Mouse (Mus musculus) liver, embryonic 13.5 days (tissue): ENCODE measurements around the gene Cep68. TPM values are rescaled to one million over a fixed set of nuclear protein-coding genes. Genes with fewer than 3 reads are reported as not detected.
A peak's percentile ranks its signal among the peaks of the same experiment; 100 is the strongest.
"Not testable (repeated sequence)": the region's sequence is repeated elsewhere in the genome, so short reads cannot be mapped to it uniquely, and the experiment has no call there.

Experiments used
- ATAC-seq: fragments of 200-750 bp; cut with Nextera tagmentation; 2 replicates; pipeline ENCODE4 v1.8.0; 2017; ENCODE audit warnings: low read depth, mild to moderate bottlenecking, moderate number of reproducible peaks, moderate library complexity
- DNase-seq: peaks from one replicate; pipeline ENCODE4 v3.0.0; 2022
- H3K27ac ChIP-seq: fragments of 300-500 bp; sonication (generic); 2 replicates; pipeline ENCODE4 v1.5.1; 2015; ENCODE audit warnings: moderate library complexity, mild to moderate bottlenecking, inconsistent platforms
- H3K27me3 ChIP-seq: fragments of 300-500 bp; sonication (generic); 2 replicates; pipeline ENCODE4 v1.6.1; 2015; ENCODE audit warnings: mild to moderate bottlenecking, inconsistent platforms
- H3K36me3 ChIP-seq: fragments of 300-500 bp; sonication (generic); 2 replicates; pipeline ENCODE4 v1.6.1; 2015; ENCODE audit warnings: mild to moderate bottlenecking, inconsistent platforms
- H3K4me1 ChIP-seq: fragments of 300-500 bp; sonication (generic); replicated peaks from 2 replicates; pipeline ENCODE4 v1.6.1; 2015; ENCODE audit warnings: inconsistent platforms
- H3K4me2 ChIP-seq: fragments of 300-500 bp; sonication (generic); 2 replicates; pipeline ENCODE4 v1.6.1; 2015; ENCODE audit warnings: inconsistent platforms, mild to moderate bottlenecking, moderate library complexity
- H3K4me3 ChIP-seq: fragments of 300-500 bp; sonication (generic); replicated peaks from 2 replicates; pipeline ENCODE4 v1.5.1; 2015; ENCODE audit warnings: mild to moderate bottlenecking, inconsistent platforms
- H3K9ac ChIP-seq: fragments of 300-500 bp; sonication (generic); 2 replicates; pipeline ENCODE4 v1.6.1; 2015; ENCODE audit warnings: mild to moderate bottlenecking, inconsistent platforms
- H3K9me3 ChIP-seq: fragments of 300-500 bp; sonication (generic); replicated peaks from 2 replicates; pipeline ENCODE4 v1.6.1; 2016; ENCODE audit warnings: inconsistent platforms
- WGBS: fragments of 180-500 bp; shearing (Covaris S2); methylation state at CpG from one replicate; pipeline ENCODE4 v1.1.7; 2015; ENCODE audit not compliant: insufficient replicate concordance; 5-methylcytosine and 5-hydroxymethylcytosine counted together
- polyA plus RNA-seq: library from polyadenylated mRNA; unstranded; fragments of >200 nt; fragmentation: Nextera tagmentation; extraction: Ambion mirVana; gene quantifications from 2 replicates; pipeline ENCODE4 v1.2.1, GENCODE M21; 2015

The Cep68 gene
- polyA plus RNA-seq, 1 experiment from 2014 or later = 6.9 TPM

DNA sequence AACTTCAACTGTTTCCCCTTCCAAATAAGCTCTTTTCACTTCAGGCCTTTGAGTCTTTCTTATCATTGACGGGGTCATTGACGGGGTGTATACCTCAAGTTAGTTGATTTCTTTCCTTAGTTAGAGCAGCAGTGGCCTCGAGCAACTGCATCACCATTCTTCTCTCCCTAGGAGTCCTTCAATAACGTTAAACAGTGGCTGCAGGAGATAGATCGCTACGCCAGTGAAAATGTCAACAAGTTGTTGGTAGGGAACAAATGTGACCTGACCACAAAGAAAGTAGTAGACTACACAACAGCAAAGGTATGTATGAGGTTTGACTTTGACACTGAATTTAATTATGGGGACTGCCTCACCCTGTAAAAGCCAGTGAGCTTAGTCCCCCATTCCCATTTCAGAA is 25.0 kb downstream of the Cep68 start:
- ATAC-seq (no peak), DNase-seq (no peak)
- WGBS = 80% methylated on average over 6 of the region's 6 CpGs
- Histone ChIP-seq H3K27me3 (no peaks in the 10 kb centered on the region), H3K36me3 (peaks cover 76% of the 10 kb centered on the region), H3K4me1 (peaks cover 4% of the 10 kb centered on the region), H3K9me3 (no peaks in the 10 kb centered on the region), H3K27ac (no peak overlapping the region), H3K9ac (no peak overlapping the region), H3K4me2 (no peak overlapping the region), H3K4me3 (no peak overlapping the region)

DNA sequence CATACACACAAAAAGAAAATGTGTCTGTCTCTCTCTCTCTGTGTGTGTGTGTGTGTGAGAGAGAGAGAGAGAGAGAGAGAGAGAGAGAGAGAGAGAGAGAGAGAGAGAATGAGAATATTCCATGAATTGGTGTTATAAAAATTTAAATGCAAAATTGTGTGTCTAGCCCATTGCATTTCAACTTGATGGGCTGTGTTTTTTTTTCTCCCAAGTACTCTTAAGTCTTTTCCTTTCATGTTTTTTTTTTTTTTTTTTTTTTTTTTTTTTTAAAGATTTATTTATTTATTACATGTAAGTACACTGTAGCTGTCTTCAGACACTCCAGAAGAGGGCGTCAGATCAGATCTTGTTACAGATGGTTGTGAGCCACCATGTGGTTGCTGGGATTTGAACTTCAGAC is 27.6 kb downstream of the Cep68 start:
- not testable (repeated sequence) for H3K27ac ChIP-seq, H3K9ac ChIP-seq, H3K4me2 ChIP-seq, H3K9me3 ChIP-seq, H3K4me3 ChIP-seq, ATAC-seq, DNase-seq, H3K27me3 ChIP-seq, H3K4me1 ChIP-seq
- whole genome bisulfite sequencing = 100% methylated on average over 1 of the region's 1 CpGs
- peaks cover 83% of the 10 kb centered on the region for H3K36me3 ChIP-seq

DNA sequence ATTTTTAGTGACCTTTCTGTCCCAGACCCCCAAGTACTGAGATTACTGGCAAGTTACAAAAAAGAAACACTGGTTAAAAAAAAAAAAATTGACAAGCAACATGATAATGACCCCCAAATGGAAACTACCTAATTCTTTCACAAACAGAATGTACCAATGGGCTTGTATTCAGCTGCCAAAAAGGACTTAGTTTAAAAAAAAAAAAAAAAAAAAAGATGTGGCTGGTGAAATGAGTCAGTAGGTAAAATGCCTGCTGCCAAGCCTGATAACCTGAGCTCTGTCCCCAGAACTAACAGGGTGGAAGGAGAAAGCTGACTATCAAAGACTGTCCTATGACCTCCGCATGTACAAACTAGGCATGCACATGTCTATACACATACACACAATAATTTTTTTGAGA is 32.0 kb downstream of the Cep68 start:
- Histone ChIP-seq H3K4me2 (no peak overlapping the region), H3K9ac (no peak overlapping the region), H3K27ac (no peak overlapping the region), H3K36me3 (peaks cover 64% of the 10 kb centered on the region), H3K4me3 (no peak overlapping the region), H3K27me3 (no peaks in the 10 kb centered on the region), H3K4me1 (peaks cover 15% of the 10 kb centered on the region), H3K9me3 (no peaks in the 10 kb centered on the region)
- ATAC-seq (no peak), DNase-seq (no peak)
- WGBS = 91% methylated on average over 1 of the region's 1 CpGs

DNA sequence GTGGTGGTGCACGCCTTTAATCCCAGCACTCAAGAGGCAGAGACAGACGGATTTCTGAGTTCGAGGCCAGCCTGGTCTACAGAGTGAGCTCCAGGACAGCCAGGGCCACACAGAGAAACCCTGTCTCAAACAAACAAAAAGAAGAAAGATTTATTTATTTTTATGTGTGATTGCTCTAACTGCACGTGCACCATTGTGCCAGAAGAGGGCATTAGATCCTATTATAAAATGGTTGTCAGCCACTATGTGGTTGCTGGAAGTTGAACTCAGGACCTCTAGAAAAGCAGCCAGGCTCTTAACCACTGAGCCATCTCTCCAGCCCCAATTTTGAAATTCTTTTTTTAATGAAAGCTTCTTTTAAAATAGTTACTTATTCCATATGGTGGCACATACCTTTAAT is 32.8 kb downstream of the Cep68 start:
- H3K9ac ChIP-seq = no peak overlapping the region
- H3K9me3 ChIP-seq = no peaks in the 10 kb centered on the region
- no peak for DNase-seq
- H3K4me1 ChIP-seq = peaks cover 19% of the 10 kb centered on the region
- WGBS = 79% methylated on average over 4 of the region's 4 CpGs
- ATAC-seq = no peak
- peaks cover 59% of the 10 kb centered on the region for H3K36me3 ChIP-seq
- no peaks in the 10 kb centered on the region for H3K27me3 ChIP-seq
- H3K4me3 ChIP-seq = no peak overlapping the region
- H3K4me2 ChIP-seq = no peak overlapping the region
- no peak overlapping the region for H3K27ac ChIP-seq

DNA sequence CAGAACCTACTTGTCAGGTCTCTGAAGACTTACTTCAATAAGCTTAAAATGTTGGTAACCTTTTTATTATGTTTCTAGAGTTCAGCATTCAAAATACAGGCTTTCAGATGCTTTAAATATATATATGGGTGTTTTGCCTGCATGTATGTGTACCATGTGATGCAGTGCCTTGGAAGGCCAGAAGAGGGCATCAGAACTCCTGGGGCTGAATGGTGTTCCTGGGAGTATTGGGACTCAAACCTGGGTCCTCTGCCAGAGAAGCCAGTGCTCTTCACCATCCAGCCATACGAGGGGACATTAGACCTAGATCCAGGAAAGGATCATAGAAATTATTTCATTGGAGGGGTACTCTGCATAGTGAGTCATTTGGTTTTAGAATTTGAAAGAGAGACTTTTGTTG is 34.5 kb downstream of the Cep68 start:
- peaks cover 31% of the 10 kb centered on the region for H3K4me1 ChIP-seq
- no peak overlapping the region for H3K9ac ChIP-seq
- no peaks in the 10 kb centered on the region for H3K9me3 ChIP-seq
- peaks cover 45% of the 10 kb centered on the region for H3K36me3 ChIP-seq
- no peak overlapping the region for H3K4me3 ChIP-seq
- no peaks in the 10 kb centered on the region for H3K27me3 ChIP-seq
- no peak overlapping the region for H3K4me2 ChIP-seq
- WGBS = 79% methylated on average over 1 of the region's 1 CpGs
- no peak for ATAC-seq
- peak; percentile 32 for DNase-seq
- H3K27ac ChIP-seq = no peak overlapping the region

DNA sequence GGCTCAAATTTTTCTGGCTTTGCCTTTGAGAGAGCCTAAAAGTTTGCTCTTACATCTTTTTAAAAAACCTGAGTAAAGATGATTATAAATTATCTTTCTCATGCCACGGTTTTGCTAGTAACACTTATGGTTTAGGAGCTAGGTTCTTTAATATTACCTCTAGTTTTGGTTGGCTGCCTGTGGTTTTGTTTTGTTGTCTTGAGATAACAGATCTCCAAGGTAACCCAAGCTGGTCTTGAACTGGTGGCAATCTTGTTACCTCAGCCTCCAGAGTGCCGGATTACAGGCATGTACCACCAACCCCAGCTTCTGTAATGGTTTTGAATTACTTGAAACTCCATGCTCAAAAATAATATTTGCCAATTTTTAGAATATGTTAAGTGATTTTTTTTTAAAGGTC is 37.4 kb downstream of the Cep68 start:
- no peak overlapping the region for H3K4me2 ChIP-seq
- no peaks in the 10 kb centered on the region for H3K27me3 ChIP-seq
- H3K4me3 ChIP-seq = no peak overlapping the region
- DNase-seq (no peak), ATAC-seq (no peak)
- 21% methylated on average over 2 of the region's 2 CpGs for WGBS
- no peak overlapping the region for H3K27ac ChIP-seq
- no peak overlapping the region for H3K9ac ChIP-seq
- peaks cover 22% of the 10 kb centered on the region for H3K36me3 ChIP-seq
- no peaks in the 10 kb centered on the region for H3K9me3 ChIP-seq
- H3K4me1 ChIP-seq = peaks cover 52% of the 10 kb centered on the region

DNA sequence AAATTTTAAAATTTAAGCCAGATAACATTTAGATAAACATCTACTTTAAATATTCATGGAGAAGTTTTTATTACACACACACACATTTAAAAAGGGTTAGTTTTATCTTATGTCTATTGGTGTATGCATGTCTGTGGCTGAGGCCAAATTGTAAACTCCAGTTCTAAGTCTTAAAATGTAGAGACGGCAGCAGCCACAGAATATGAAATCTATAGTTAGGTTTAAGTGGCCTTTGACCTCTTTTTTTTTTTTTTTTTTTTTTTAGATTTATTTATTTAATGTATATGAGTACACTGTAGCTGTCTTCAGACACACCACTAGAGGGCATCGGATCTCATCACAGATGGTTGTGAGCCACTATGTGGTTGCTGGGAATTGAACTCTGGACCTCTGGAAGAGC is 41.6 kb downstream of the Cep68 start:
- WGBS = 79% methylated on average over 2 of the region's 2 CpGs
- ATAC-seq (no peak), DNase-seq (no peak)

DNA sequence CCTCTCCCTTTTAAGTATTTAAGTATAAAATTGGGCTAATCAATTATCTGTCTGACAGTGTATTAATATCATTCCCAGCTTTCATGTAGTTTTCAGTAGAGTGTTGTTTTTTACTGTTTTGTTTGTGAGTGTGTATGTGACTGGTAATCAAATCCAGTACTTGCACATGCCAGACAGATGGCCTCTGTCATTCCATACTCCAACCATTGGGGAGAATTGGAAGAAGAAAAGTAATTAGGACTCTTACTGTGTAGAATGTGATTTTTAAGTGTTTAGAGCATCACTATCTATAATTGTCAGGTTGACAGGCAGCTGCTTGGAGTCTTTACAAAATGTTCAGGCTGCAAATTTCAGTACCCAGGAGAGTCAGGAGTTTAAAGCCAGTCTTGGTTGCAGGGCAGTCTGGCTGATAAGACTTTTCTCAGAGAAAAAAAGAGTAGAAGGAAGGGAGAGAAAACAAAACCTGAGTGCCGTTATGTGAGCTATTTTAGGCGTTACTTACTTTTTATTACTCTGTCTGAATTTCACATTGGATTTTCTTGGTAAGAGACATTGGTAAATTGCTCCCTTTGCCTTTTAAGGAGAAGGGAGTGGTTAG is 42.5 kb downstream of the Cep68 start:
- H3K36me3 ChIP-seq = peaks cover 3% of the 10 kb centered on the region
- no peak for DNase-seq

More for the DNA sequence above, 41.6 kb downstream of the Cep68 start:
- peaks cover 81% of the 10 kb centered on the region for H3K4me1 ChIP-seq
- H3K36me3 ChIP-seq = peaks cover 3% of the 10 kb centered on the region
- no peaks in the 10 kb centered on the region for H3K27me3 ChIP-seq
- H3K4me3 ChIP-seq = no peak overlapping the region
- no peak overlapping the region for H3K27ac ChIP-seq
- H3K9me3 ChIP-seq = no peaks in the 10 kb centered on the region
- no peak overlapping the region for H3K4me2 ChIP-seq
- H3K9ac ChIP-seq = no peak overlapping the region

DNA sequence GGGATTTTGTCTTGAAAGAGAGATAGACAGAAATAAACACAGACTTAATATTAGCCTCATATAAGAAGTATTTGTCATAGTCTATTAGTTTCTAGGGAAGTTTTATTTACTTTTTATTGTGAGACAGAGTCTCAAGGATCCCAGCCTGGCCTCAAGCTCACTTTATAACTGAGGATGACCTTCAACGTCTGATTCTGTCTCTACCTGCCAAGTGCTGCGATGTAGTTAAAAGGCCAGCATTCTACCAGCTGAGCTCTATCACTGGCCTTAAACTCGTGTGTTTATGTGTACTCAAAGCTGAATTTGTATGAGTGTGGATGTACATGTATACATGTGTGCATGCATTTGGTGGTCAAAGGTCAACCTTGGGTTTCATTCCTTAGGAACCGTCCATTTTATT is 43.7 kb downstream of the Cep68 start:
- 73% methylated on average over 4 of the region's 4 CpGs for WGBS
- peaks cover 72% of the 10 kb centered on the region for H3K4me1 ChIP-seq
- H3K9me3 ChIP-seq = no peaks in the 10 kb centered on the region
- ATAC-seq (no peak), DNase-seq (no peak)
- H3K27ac ChIP-seq = 0 out of 2 replicates have a peak overlapping the region, but pooled peaks have one; percentile 18
- H3K36me3 ChIP-seq = peaks cover 3% of the 10 kb centered on the region
- no peak overlapping the region for H3K4me3 ChIP-seq
- H3K27me3 ChIP-seq = no peaks in the 10 kb centered on the region
- H3K9ac ChIP-seq = no peak overlapping the region; the same call in 1 of the 2 replicates
- no peak overlapping the region for H3K4me2 ChIP-seq

More for the DNA sequence above, 42.5 kb downstream of the Cep68 start:
- Histone ChIP-seq H3K9ac (no peak overlapping the region), H3K27me3 (no peaks in the 10 kb centered on the region), H3K9me3 (no peaks in the 10 kb centered on the region), H3K4me3 (no peak overlapping the region), H3K4me2 (no peak overlapping the region), H3K27ac (no peak overlapping the region), H3K4me1 (peaks cover 82% of the 10 kb centered on the region)
- ATAC-seq = no peak
- WGBS = 31% methylated on average over 2 of the region's 2 CpGs

DNA sequence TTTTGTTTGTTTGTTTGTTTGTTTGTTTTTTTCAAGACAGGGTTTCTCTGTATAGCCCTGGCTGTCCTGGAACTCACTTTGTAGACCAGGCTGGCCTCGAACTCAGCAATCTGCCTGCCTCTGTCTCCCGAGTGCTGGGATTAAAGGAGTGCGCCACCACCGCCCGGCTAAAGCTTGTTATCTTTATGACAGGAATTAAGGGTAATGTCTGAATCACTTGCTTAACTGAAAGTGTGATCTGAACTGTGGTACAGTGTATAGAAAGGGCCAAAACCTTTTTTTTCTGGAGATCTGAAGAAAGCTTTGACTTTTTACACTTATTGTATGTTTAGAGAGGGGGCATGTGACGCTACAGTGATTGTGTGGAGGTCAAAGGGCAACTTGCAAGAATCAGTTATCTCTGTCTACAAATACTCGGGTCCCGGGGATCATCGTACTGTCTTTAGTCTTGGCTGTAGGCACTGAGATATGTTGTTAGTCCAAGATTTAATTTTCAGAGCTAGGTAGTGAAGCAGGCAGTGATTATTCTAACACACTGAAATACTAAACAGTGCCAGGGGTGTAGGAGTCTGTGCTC is 44.3 kb downstream of the Cep68 start:
- DNase-seq = no peak
- no peak for ATAC-seq
- H3K4me1 ChIP-seq = peaks cover 72% of the 10 kb centered on the region
- 48% methylated on average over 9 of the region's 9 CpGs for WGBS
- no peak overlapping the region for H3K4me3 ChIP-seq
- no peaks in the 10 kb centered on the region for H3K9me3 ChIP-seq
- H3K4me2 ChIP-seq = peak overlapping the region; percentile 30
- no peak overlapping the region for H3K9ac ChIP-seq
- H3K27me3 ChIP-seq = no peaks in the 10 kb centered on the region
- peaks cover 3% of the 10 kb centered on the region for H3K36me3 ChIP-seq
- 0 out of 2 replicates have a peak overlapping the region, but pooled peaks have one; percentile 18 for H3K27ac ChIP-seq

DNA sequence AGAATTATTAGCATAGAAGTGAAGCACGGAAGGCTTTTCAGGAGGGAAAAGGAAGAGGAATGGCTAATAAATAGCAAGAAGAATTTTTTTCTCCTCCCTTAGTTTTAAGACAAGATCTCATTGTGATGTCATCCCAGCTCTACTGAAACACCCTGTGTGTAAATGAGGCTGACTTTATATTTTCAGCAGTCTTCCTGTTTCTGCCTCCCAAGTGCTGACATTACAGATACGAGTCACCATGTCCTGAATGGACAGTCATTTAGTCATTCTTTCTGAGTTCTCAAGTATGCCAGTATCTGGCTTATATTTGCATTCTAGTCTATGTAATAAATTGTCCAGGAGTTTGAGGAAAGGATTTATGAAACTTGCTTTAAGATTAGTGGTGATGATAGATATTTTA is 44.9 kb downstream of the Cep68 start:
- H3K9ac ChIP-seq = peak overlapping the region; percentile 28; the same call in 1 of the 2 replicates

More for the DNA sequence above, 44.9 kb downstream of the Cep68 start:
- no peak for ATAC-seq
- DNase-seq = no peak
- H3K4me3 ChIP-seq = peak overlapping the region; percentile 21
- peak overlapping the region; percentile 39 for H3K4me2 ChIP-seq
- WGBS = 64% methylated on average over 2 of the region's 2 CpGs
- peaks cover 3% of the 10 kb centered on the region for H3K36me3 ChIP-seq
- no peaks in the 10 kb centered on the region for H3K27me3 ChIP-seq
- peaks cover 69% of the 10 kb centered on the region for H3K4me1 ChIP-seq
- H3K9me3 ChIP-seq = no peaks in the 10 kb centered on the region
- H3K27ac ChIP-seq = no peak overlapping the region
